Mouse (Mus musculus) heart, postnatal 0 days (tissue): ENCODE measurements at regions not wholly inside any gene's neighbourhood (a gene's known extent, or its start where the extent isn't known, plus 50 kb on each side); places are given as distances from the start of the nearest gene placed in this dataset.

Experiments
- CTCF ChIP-seq: IDR thresholded peaks from 2 replicates; pipeline ENCODE4 v1.5.1; 2016; ENCODE audit warnings: antibody characterized with exemption, control low read depth, low read depth
- EP300 ChIP-seq: IDR thresholded peaks from 2 replicates; pipeline ENCODE4 v1.6.1; 2016; ENCODE audit warnings: antibody characterized with exemption, low read depth

GRCm38 (mm10) chr13:103396099-103396498, 61.8 kb upstream of the Mast4 start:
- no peak for TF ChIP-seq CTCF
- no peak for TF ChIP-seq EP300
